Mouse (Mus musculus): ENCODE data around the gene Ncoa3.

DNA sequence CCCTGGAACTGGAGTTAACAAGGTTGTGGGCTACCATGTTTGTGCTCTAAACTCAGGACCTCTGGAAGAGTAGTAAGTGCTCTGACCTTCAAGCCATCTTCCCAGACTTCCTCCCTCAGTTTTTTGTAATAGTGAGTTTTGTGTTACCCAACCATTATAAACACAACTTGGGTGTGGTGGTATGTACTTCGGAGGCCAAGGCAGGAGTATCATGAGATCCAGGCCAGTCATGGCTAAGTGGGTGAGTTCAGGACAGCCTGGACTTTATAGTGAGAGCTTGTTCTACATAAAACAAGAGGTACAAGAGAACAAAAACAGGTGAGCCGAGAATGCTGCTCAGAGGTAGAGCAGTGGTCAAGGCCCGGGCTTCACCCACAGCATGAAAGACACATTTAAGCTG, 35.4 kb downstream of the Ncoa3 start:
- TF ChIP-seq CTCF (IDR thresholded peaks at IDR 0.05; ENCODE audit: control insufficient read depth, insufficient read depth, low read length) (no peak), POLR2A (IDR thresholded peaks at IDR 0.05; ENCODE audit: borderline replicate concordance, control insufficient read depth, low read depth, low read length) (no peak)
